Mouse (Mus musculus) limb, embryonic 15.5 days (tissue): ENCODE results near the gene Zfp985. TPM values are rescaled to one million over a fixed set of nuclear protein-coding genes. Genes with fewer than 3 reads are reported as not detected.
A peak's percentile ranks its signal among the peaks of the same experiment; 100 is the strongest.
"Not testable (repeated sequence)": the region's sequence is repeated elsewhere in the genome, so short reads cannot be mapped to it uniquely, and the experiment has no call there.

Experiments
- ATAC-seq: fragments of 200-750 bp; cut with Nextera tagmentation; 2 replicates; pipeline ENCODE4 v1.8.0; 2017; ENCODE audit warnings: low read depth, moderate TSS enrichment; ENCODE audit not compliant: insufficient number of reproducible peaks, low FRiP score, low TSS enrichment
- H3K27ac ChIP-seq: fragments of 300-500 bp; sonication (generic); 2 replicates; pipeline ENCODE4 v1.5.1; 2015; ENCODE audit warnings: moderate library complexity, mild to moderate bottlenecking, inconsistent platforms
- H3K27me3 ChIP-seq: fragments of 300-500 bp; sonication (generic); 2 replicates; pipeline ENCODE4 v1.6.1; 2015; ENCODE audit warnings: inconsistent platforms
- H3K36me3 ChIP-seq: fragments of 300-500 bp; sonication (generic); 2 replicates; pipeline ENCODE4 v1.6.1; 2015; ENCODE audit warnings: inconsistent platforms
- H3K4me1 ChIP-seq: fragments of 300-500 bp; sonication (generic); 2 replicates; pipeline ENCODE4 v1.6.1; 2015; ENCODE audit warnings: inconsistent platforms
- H3K4me2 ChIP-seq: fragments of 300-500 bp; sonication (generic); 2 replicates; pipeline ENCODE4 v1.6.1; 2015; ENCODE audit warnings: mild to moderate bottlenecking, inconsistent platforms
- H3K4me3 ChIP-seq: fragments of 300-500 bp; sonication (generic); 2 replicates; pipeline ENCODE4 v1.5.1; 2015; ENCODE audit warnings: mild to moderate bottlenecking, inconsistent platforms
- H3K9ac ChIP-seq: fragments of 300-500 bp; sonication (generic); 2 replicates; pipeline ENCODE4 v1.6.1; 2015; ENCODE audit warnings: inconsistent platforms
- H3K9me3 ChIP-seq: fragments of 300-500 bp; sonication (generic); 2 replicates; pipeline ENCODE4 v1.6.1; 2016; ENCODE audit warnings: inconsistent platforms
- WGBS: fragments of 180-500 bp; shearing (Covaris S2); methylation state at CpG from one replicate; pipeline ENCODE4 v1.1.7; 2015; 5-methylcytosine and 5-hydroxymethylcytosine counted together
- polyA plus RNA-seq: library from polyadenylated mRNA; unstranded; fragments of >200 nt; fragmentation: Nextera tagmentation; extraction: Ambion mirVana; gene quantifications from 2 replicates; pipeline ENCODE4 v1.2.1, GENCODE M21; 2015

Zfp985 gene
- polyA plus RNA-seq: 0.10 TPM in 1 of 2 replicates, not detected in the other

- not testable (repeated sequence) for H3K4me3 ChIP-seq, H3K36me3 ChIP-seq, H3K9ac ChIP-seq, H3K4me2 ChIP-seq, H3K4me1 ChIP-seq, H3K9me3 ChIP-seq, H3K27me3 ChIP-seq, ATAC-seq, H3K27ac ChIP-seq
- 78% methylated on average over 5 of the region's 5 CpGs for WGBS
Measured at GRCm38 (mm10) chr4:147553071-147553470, at the start of gene Zfp985. Gene Zfp985 (plus strand): TSS chr4:147553277.

- H3K4me2 ChIP-seq: no peak overlapping the region
- no peaks in the 10 kb centered on the region for H3K4me1 ChIP-seq
- H3K36me3 ChIP-seq: peaks cover 3% of the 10 kb centered on the region
- no peaks in the 10 kb centered on the region for H3K27me3 ChIP-seq
- H3K4me3 ChIP-seq: no peak overlapping the region
- H3K9ac ChIP-seq: no peak overlapping the region
- ATAC-seq: no peak
- no peak overlapping the region for H3K27ac ChIP-seq
- 78% methylated on average over 2 of the region's 2 CpGs for WGBS
- H3K9me3 ChIP-seq: peaks cover 5% of the 10 kb centered on the region; the same call in 1 of the 2 replicates
Measured at GRCm38 (mm10) chr4:147509174-147509573, 43.9 kb upstream of the Zfp985 start.

- no peaks in the 10 kb centered on the region for H3K4me1 ChIP-seq
- H3K27me3 ChIP-seq: no peaks in the 10 kb centered on the region
- no peak overlapping the region for H3K4me3 ChIP-seq
- no peak overlapping the region for H3K27ac ChIP-seq
- no peaks in the 10 kb centered on the region for H3K36me3 ChIP-seq
- H3K4me2 ChIP-seq: no peak overlapping the region
- no peak overlapping the region for H3K9ac ChIP-seq
- H3K9me3 ChIP-seq: peaks cover 55% of the 10 kb centered on the region
- no peak for ATAC-seq
- 70% methylated on average over 2 of the region's 2 CpGs for WGBS
Measured at GRCm38 (mm10) chr4:147518981-147519380, 34.1 kb upstream of the Zfp985 start.

GRCm38 (mm10) chr4:147520100-147520499 is 33.0 kb upstream of the Zfp985 start:
- H3K9me3 ChIP-seq: peaks cover 55% of the 10 kb centered on the region
- no peak overlapping the region for H3K9ac ChIP-seq
- ATAC-seq: 0 out of 2 replicates have a peak, but pooled peaks have one; percentile 21

GRCm38 (mm10) chr4:147525125-147525524 is 28.0 kb upstream of the Zfp985 start:
- Histone ChIP-seq H3K9ac (no peak overlapping the region), H3K4me3 (no peak overlapping the region), H3K36me3 (no peaks in the 10 kb centered on the region), H3K27ac (no peak overlapping the region), H3K9me3 (peaks cover 38% of the 10 kb centered on the region), H3K27me3 (no peaks in the 10 kb centered on the region), H3K4me1 (no peaks in the 10 kb centered on the region), H3K4me2 (no peak overlapping the region)
- no peak for ATAC-seq
- WGBS: 87% methylated on average over 1 of the region's 1 CpGs

More at GRCm38 (mm10) chr4:147520100-147520499, 33.0 kb upstream of the Zfp985 start:
- H3K4me1 ChIP-seq: no peaks in the 10 kb centered on the region
- no peaks in the 10 kb centered on the region for H3K27me3 ChIP-seq
- H3K27ac ChIP-seq: no peak overlapping the region
- no peak overlapping the region for H3K4me3 ChIP-seq
- no peaks in the 10 kb centered on the region for H3K36me3 ChIP-seq
- H3K4me2 ChIP-seq: no peak overlapping the region

GRCm38 (mm10) chr4:147530366-147530765 is 22.7 kb upstream of the Zfp985 start:
- Histone ChIP-seq H3K9ac (no peak overlapping the region), H3K4me2 (no peak overlapping the region), H3K27ac (no peak overlapping the region), H3K27me3 (no peaks in the 10 kb centered on the region), H3K4me1 (no peaks in the 10 kb centered on the region), H3K9me3 (peaks cover 20% of the 10 kb centered on the region), H3K36me3 (no peaks in the 10 kb centered on the region), H3K4me3 (no peak overlapping the region)
- WGBS: 89% methylated on average over 1 of the region's 1 CpGs
- no peak for ATAC-seq

GRCm38 (mm10) chr4:147535916-147536315 is 17.2 kb upstream of the Zfp985 start:
- not testable (repeated sequence) for H3K9ac ChIP-seq, H3K4me1 ChIP-seq, ATAC-seq, H3K4me2 ChIP-seq, H3K36me3 ChIP-seq, H3K27me3 ChIP-seq, H3K4me3 ChIP-seq, H3K27ac ChIP-seq
- H3K9me3 ChIP-seq: peaks cover 26% of the 10 kb centered on the region

- H3K9ac ChIP-seq: no peak overlapping the region
- no peak overlapping the region for H3K27ac ChIP-seq
- H3K4me2 ChIP-seq: no peak overlapping the region
- H3K9me3 ChIP-seq: peaks cover 26% of the 10 kb centered on the region
- no peaks in the 10 kb centered on the region for H3K4me1 ChIP-seq
- H3K36me3 ChIP-seq: no peaks in the 10 kb centered on the region
- WGBS: 75% methylated on average over 2 of the region's 2 CpGs
- H3K27me3 ChIP-seq: no peaks in the 10 kb centered on the region
- ATAC-seq: no peak
- H3K4me3 ChIP-seq: no peak overlapping the region
Measured at GRCm38 (mm10) chr4:147537702-147538101, 15.4 kb upstream of the Zfp985 start.

- WGBS: 84% methylated on average over 3 of the region's 3 CpGs
- not testable (repeated sequence) for H3K27me3 ChIP-seq, H3K27ac ChIP-seq, H3K9ac ChIP-seq, ATAC-seq, H3K4me1 ChIP-seq, H3K36me3 ChIP-seq, H3K4me2 ChIP-seq, H3K4me3 ChIP-seq
- H3K9me3 ChIP-seq: peaks cover 26% of the 10 kb centered on the region
Measured at GRCm38 (mm10) chr4:147539918-147540317, 13.2 kb upstream of the Zfp985 start, which contains the start of gene Gm16503. Gene Gm16503 (plus strand): TSS chr4:147540218.

- no peaks in the 10 kb centered on the region for H3K4me1 ChIP-seq
- H3K9me3 ChIP-seq: peaks cover 18% of the 10 kb centered on the region
- no peaks in the 10 kb centered on the region for H3K36me3 ChIP-seq
- H3K4me2 ChIP-seq: no peak overlapping the region
- H3K9ac ChIP-seq: no peak overlapping the region
- no peak overlapping the region for H3K4me3 ChIP-seq
- no peak overlapping the region for H3K27ac ChIP-seq
- no peak for ATAC-seq
- H3K27me3 ChIP-seq: no peaks in the 10 kb centered on the region
Measured at GRCm38 (mm10) chr4:147541105-147541504, 12.0 kb upstream of the Zfp985 start.

- 81% methylated on average over 2 of the region's 2 CpGs for WGBS
- H3K27me3 ChIP-seq, ATAC-seq, H3K4me2 ChIP-seq, H3K36me3 ChIP-seq, H3K27ac ChIP-seq, H3K9me3 ChIP-seq, H3K4me1 ChIP-seq, H3K4me3 ChIP-seq, H3K9ac ChIP-seq: not testable (repeated sequence)
Measured at GRCm38 (mm10) chr4:147554361-147554760, 1.3 kb downstream of the Zfp985 start.

- not testable (repeated sequence) for H3K4me2 ChIP-seq, H3K9me3 ChIP-seq, H3K4me3 ChIP-seq, H3K27me3 ChIP-seq, ATAC-seq, H3K27ac ChIP-seq, H3K9ac ChIP-seq, H3K4me1 ChIP-seq, H3K36me3 ChIP-seq
- WGBS: 56% methylated on average over 1 of the region's 1 CpGs
Measured at GRCm38 (mm10) chr4:147556921-147557320, 3.8 kb downstream of the Zfp985 start.

GRCm38 (mm10) chr4:147558011-147558410 is 4.9 kb downstream of the Zfp985 start:
- not testable (repeated sequence) for H3K4me3 ChIP-seq, ATAC-seq, H3K9me3 ChIP-seq, H3K9ac ChIP-seq, H3K27ac ChIP-seq, H3K4me1 ChIP-seq, H3K4me2 ChIP-seq, H3K27me3 ChIP-seq, H3K36me3 ChIP-seq
